Mouse (Mus musculus): ENCODE measurements around the gene Atad5.
"Not testable (repeated sequence)": the region's sequence is repeated elsewhere in the genome, so short reads cannot be mapped to it uniquely, and the experiment has no call there.

Gene Atad5

GRCm38 (mm10) chr11:80081786-80082319 is 7.3 kb upstream of the Atad5 start:
- DNase-seq = no peak

DNA sequence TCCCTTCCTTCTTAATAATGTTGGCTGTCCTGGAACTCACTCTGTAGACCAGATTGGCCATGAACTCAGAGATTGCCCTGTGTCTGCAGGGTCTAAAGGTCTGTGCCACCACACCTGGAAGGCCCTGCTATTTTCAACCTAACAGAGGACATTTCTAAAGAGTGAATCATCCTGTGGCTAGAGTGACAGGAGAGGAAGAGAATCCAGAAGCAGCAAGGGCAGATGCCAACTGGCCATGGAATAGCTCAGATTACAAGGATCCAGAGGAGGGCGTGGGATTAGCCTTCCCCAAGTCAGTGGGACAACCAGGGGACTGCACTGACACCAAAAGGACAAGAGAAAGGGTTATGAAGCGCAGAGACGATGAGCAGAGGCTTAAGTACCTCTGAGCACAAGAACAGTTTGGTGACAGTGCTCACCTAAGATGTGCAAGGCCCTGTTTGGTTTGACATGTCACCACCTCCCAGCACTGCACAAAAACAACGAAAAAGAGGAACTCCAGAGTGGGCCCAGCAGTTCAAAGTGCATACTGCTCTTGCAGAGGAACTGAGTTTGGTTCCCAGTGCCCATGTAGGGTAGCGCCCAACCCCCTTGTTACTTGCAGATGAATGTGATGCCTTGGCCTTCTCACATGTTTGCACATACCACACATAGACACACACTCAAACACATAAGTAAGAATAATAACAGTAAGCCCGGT is 3.7 kb upstream of the Atad5 start:
- no peak for DNase-seq

DNA sequence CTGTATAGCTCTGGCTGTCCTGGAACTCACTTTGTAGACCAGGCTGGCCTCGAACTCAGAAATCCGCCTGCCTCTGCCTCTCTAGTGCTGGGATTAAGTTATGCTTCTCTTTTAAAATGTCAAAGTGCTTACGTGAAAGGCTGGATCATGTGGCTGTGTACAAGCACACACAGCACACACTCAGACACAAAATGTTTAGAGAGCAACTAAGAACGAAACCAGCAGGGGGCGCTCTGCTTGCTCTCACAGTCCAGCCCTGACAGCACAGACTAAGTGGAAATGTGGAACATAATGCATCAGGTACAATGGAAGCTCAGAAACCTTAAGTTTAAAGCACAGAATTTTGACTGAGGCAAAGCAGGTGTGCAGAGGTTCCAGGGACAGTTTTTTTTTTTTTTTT is 2.4 kb upstream of the Atad5 start:
- DNase-seq = peak; percentile 82 to 86

DNA sequence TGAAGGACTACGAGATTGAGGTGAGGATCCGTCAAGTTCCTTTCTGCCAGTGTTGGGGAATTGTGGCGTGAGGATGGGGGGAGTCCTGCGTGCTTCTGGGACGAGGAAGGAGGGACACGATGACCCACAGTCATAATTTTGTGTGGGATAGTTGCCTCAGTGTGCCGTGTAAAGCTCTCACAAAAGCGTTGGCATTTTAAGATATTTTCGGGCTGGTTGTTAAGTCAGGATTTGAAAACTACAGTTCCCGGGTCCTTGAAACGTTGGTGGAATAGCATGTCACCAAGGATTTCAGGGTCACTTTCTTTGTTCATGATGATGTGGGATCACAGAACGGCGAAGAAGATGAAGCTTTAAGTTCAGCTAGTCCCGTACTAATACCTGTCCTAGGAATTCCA is 616 bp downstream of the Atad5 start:
- DNase-seq = no peak

DNA sequence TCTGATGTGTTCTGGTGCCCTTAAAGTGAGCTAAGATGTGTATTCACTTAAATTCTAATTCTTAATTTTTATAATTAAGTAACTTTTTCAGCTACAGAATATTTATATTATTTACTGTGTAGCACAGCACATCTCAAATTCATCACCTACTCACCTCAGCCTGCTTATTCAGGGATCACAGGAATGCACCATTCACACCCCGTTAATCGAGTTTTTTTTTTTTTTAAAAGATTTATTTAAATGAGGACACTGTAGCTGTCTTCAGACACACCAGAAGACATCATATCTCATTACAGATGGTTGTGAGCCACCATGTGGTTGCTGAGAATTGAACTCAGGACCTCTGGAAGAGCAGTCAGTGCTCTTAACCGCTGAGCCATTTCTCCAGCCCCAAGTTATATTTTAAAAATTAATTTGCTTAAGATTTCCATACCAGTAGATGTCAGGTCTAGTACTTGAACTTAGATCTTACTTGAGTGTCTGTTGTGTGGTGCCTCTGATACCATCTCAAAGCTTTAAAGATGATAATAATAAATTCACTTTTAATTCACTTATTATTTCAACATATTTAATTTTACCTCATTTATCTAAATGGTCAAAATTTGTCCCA is 1.5 kb downstream of the Atad5 start:
- no peak for DNase-seq

DNA sequence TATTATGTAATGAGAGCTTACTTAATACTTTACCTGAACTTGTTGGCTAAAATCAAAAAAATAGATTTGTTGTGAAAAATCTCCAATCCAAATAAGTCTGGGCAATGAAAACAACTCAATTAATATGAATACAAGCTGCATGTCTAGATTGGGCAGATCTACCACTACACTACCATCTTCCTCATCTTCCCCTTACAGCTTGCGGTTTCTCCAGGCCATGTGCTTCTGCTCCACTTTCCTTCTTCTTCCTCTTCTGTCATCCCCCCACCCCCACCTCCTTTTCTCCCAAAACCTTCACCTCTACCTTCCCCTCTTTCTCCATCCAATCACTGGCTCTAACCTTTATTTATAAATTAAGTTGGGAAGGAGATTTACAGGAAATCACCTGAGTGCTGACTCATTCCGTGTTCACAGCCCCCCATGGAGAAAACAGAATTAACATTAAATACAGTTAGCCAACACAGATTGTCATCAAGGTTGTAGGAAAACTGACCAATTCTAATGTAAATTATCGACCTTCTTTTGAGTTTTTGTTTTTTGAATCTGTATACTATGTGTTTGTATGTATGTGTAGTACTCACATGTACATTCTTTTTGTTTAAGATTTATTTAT is 9.3 kb downstream of the Atad5 start:
- DNase-seq = no peak

DNA sequence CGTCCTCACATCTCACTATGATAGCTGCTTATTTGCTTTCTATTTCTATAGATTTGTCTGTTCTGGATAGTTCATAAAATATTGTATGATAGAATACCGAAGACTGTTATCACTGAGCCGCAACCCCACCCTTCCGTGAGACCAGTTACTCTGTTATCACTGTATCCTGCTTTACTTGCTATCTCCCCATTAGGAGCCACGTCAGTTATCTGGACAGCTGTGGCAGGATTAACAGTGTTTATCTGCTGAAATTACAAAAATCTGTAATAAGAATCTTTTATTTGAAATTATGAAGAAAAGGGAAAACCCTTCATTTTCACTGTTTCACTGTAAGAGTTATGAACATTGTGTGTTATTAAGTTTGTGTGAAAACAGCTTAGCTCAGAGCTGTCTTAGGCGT is 12.1 kb downstream of the Atad5 start:
- no peak for DNase-seq

GRCm38 (mm10) chr11:80104407-80104806 is 15.2 kb downstream of the Atad5 start:
- no peak for DNase-seq

DNA sequence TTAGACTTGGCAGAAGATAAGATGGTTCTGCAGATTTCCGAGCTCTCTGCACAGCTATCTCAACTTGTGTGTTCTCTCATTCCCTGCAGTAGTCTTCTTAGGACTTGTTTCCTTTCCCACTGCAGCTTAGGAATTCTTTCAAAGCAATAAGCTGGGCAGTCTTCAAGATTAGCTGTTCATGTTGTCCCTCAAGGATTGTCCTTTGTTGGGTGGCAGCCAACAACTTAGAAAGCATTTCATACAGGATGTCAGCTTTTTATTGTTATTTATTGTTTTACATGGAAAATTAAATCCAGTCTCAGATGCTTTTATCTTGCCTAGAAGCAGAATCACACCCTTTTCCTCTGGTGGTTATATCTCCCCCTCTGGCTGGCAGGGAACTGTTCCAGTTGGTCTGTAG is 27.2 kb downstream of the Atad5 start:
- DNase-seq = no peak

- no peak for DNase-seq
Measured at GRCm38 (mm10) chr11:80132050-80132449, 42.9 kb downstream of the Atad5 start.

- DNase-seq = no peak
Measured at GRCm38 (mm10) chr11:80134744-80135143, 45.5 kb downstream of the Atad5 start.

GRCm38 (mm10) chr11:80135954-80136683 is 46.9 kb downstream of the Atad5 start:
- peak; percentile 39 to 67 for DNase-seq

- DNase-seq = peak in 1 of 2 experiments; percentile 26
Measured at GRCm38 (mm10) chr11:80136786-80137185, 47.6 kb downstream of the Atad5 start.

DNA sequence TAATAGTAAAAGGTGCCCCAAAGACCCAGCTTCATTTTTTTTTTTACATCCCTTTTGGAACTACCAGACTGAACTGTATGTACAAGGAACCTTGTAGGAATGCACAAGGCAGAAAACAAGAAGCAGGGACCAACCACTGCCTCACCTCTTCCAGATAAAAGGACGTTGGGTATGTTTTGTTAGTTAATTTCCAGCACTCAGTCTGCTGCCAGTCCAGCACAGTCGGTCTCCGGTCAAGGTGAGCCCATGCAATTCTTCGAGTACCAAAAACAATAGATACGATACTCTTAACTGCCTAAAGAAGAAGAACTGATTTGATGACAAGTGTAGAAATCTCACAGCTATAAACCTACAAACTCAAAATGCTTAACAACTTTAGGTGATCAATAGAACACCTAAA is 48.6 kb downstream of the Atad5 start:
- no peak for DNase-seq

DNA sequence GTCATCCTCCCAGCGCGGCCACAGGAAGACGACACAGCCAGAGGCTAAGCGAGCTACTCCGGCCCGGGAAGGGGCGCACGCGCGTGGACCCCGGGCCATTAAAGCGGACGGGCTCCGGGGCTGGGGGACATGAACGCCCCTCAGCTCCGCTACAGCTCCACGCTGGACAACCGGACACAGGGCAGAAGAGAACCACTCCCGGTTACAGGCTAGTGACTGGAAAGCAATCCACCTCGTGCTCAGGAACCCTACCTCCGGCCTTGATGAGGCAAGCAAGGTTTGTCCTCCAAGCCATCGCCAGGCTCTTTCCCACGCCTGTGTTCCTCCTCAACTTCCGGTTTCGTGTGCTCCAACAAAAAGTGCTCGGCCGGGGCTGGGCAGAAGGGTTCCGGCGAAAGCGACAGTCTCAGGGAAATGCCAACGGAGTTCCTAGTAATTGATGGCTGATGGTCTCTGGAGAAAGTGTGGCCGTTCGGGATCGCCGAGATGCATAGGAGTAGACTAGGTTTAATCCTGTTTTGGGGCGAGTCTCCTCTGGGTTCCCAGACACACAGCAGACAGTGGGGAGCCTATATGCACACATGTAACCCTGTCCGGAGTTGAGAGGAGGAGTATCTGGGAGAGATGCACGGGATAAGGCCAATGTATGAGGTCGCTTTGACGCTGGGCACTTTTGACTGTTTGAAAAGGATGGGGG is 52.8 kb downstream of the Atad5 start, which contains the start of gene Tefm:
Gene Tefm, minus strand, starts transcription at position 351 of the 697 bp plus-strand sequence.
- DNase-seq = peak; percentile 80

DNA sequence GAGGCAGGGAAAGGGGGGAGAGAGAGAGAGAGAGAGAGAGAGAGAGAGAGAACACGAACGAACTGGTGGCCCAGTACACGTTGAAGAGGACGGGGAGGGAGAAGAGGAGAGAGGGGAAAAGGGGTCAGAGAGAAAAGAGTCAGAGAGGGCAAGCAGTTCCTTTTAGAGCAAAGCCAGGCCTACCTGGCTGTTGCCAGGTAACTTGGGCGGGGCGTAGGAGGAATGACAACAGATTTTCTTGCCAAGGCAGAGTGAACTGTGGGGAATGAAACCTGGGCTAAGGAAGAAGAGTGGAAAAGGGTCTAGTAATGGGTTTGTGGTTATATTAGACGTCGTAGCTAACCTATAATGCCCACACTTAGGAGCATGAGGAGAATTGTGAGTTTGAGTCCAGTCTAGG is 53.7 kb downstream of the Atad5 start:
- no peak for DNase-seq

DNA sequence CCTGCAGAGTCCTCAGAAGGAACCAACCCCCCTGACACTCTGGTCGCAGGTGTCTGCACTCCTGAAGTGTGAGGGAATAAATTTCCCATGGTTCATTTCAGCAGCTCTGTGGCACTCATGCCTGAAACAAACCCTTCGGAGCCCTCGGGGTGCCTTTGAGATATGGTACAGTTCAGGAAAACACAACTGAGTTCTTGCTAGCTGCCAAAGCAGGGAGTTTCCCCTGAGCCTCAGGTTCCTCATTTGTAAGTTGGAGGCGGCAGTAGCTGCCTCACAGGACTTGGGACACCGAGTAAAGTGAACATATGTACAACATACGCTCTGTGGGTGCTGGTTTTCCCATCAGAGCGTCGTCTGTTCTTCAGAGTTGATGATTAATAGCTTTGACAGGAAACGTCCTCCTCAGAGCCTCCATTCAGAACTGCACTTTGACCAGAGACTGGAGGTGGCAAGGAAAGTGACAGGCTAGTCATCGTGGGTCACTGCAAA is 56.6 kb downstream of the Atad5 start:
- DNase-seq = peak; percentile 21 to 31

DNA sequence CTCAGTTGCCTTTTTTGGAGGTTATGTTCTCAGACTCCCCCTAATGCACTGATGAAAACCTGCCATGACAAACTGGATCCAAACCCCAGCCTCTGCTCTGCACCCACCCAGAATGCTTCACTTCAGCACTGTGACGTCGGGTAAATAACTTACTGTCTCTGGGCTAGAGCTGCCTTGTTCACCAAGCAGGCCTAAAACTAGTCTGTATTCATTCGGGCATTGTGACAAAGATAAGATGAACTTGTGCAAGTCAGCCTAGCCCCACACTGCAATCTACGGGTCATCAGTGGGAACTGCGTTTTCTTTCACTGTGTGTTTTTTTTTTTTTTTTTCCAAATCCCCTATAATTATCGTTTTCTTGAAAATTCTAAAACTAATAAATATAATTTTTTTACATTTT is 58.5 kb downstream of the Atad5 start:
- DNase-seq = peak in 1 of 2 experiments; percentile 4

DNA sequence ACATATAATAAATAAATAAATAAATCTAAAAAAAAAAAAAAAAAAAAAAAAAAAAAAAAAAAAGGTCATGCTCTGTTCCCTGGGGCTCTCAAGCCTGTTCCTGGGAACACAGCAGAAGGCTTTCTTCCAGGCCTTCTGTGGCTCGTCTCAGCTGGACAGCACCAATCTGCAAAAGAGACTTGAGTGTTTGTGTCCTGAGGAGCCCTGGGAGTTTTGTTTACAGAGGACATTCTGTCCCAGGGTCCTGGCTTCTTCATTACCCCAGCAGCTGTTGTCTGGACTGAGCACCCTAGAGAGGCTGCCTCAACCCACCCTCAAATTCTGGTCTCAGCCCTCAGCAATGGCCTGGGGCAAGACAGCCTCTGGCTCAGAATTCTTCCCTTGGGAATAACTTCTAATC is 59.1 kb downstream of the Atad5 start:
- no peak for DNase-seq

- DNase-seq = not testable (repeated sequence)
Measured at GRCm38 (mm10) chr11:80148974-80149373, 59.8 kb downstream of the Atad5 start.

- no peak for DNase-seq
Measured at GRCm38 (mm10) chr11:80149412-80150023, 60.3 kb downstream of the Atad5 start.

GRCm38 (mm10) chr11:80150566-80150965 is 61.4 kb downstream of the Atad5 start:
- no peak for DNase-seq

Measured in thymus, postnatal 36 days (tissue).